Mouse (Mus musculus) embryonic facial prominence, embryonic 13.5 days (tissue): ENCODE results near the gene Arhgef3. TPM values are rescaled to one million over a fixed set of nuclear protein-coding genes. Genes with fewer than 3 reads are reported as not detected.

Source experiments
- ATAC-seq: fragments of 200-750 bp; cut with Nextera tagmentation; 2 replicates; pipeline ENCODE4 v1.8.0; 2017; ENCODE audit warnings: low read depth; ENCODE audit not compliant: insufficient number of reproducible peaks, insufficient read depth, low FRiP score, low TSS enrichment
- H3K27ac ChIP-seq: fragments of 300-500 bp; sonication (generic); 2 replicates; pipeline ENCODE4 v1.5.1; 2015; ENCODE audit warnings: moderate library complexity, mild to moderate bottlenecking, inconsistent platforms
- H3K27me3 ChIP-seq: fragments of 300-500 bp; sonication (generic); 2 replicates; pipeline ENCODE4 v1.6.1; 2015; ENCODE audit warnings: mild to moderate bottlenecking, inconsistent platforms
- H3K36me3 ChIP-seq: fragments of 300-500 bp; sonication (generic); 2 replicates; pipeline ENCODE4 v1.6.1; 2015; ENCODE audit warnings: mild to moderate bottlenecking, inconsistent platforms
- H3K4me1 ChIP-seq: fragments of 300-500 bp; sonication (generic); 2 replicates; pipeline ENCODE4 v1.6.1; 2015; ENCODE audit warnings: inconsistent platforms
- H3K4me2 ChIP-seq: fragments of 300-500 bp; sonication (generic); 2 replicates; pipeline ENCODE4 v1.6.1; 2015; ENCODE audit warnings: moderate library complexity, mild to moderate bottlenecking, inconsistent platforms
- H3K4me3 ChIP-seq: fragments of 300-500 bp; sonication (generic); 2 replicates; pipeline ENCODE4 v1.5.1; 2015; ENCODE audit warnings: mild to moderate bottlenecking, inconsistent platforms
- H3K9ac ChIP-seq: fragments of 300-500 bp; sonication (generic); 2 replicates; pipeline ENCODE4 v1.6.1; 2015; ENCODE audit warnings: mild to moderate bottlenecking, inconsistent platforms
- H3K9me3 ChIP-seq: fragments of 300-500 bp; sonication (generic); 2 replicates; pipeline ENCODE4 v1.6.1; 2016; ENCODE audit warnings: inconsistent platforms
- WGBS: fragments of 180-500 bp; shearing (Covaris S2); methylation state at CpG from one replicate; pipeline ENCODE4 v1.1.7; 2015; ENCODE audit warnings: mixed read lengths; 5-methylcytosine and 5-hydroxymethylcytosine counted together
- polyA plus RNA-seq: library from polyadenylated mRNA; unstranded; fragments of >200 nt; fragmentation: Nextera tagmentation; extraction: Ambion mirVana; gene quantifications from 2 replicates; pipeline ENCODE4 v1.2.1, GENCODE M21; 2015

The Arhgef3 gene
- polyA plus RNA-seq, 1 experiment from 2014 or later, result 12.8 TPM

DNA sequence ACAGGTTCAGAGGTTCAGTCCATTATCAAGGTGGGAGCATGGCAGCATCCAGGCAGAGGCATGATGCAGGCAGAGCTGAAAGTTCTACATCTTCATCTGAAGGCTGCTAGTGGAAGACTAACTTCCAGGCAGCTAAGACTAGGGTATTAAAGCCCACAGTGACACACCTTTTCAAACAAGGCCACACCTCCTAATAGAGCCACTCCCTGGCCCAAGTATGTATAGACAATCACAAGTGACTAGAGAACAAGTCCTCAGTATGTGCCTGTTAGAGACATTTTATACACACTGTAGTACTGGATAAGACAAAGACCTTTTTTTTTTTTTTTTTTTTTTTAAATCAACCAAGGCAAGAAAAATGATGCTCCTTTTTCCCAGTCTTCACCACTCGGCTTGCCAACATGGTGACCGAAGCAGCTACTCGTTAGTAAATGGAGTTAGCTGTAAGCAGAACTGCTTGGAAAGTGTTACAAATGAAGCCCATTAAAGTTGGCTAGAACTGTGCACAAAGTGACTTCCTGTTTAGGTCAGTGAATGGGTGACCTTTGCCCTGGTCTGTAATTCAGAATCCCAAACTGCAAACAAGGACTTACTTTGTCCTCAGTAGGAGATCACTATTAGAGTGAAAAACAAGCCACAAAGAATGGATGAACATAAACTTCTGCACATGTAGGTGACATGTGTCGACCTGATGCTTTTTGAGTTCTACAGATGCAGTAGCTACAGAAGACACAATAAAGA lies 229.7 kb downstream of the Arhgef3 start:
- Histone ChIP-seq H3K4me1 (no peaks in the 10 kb centered on the region), H3K9me3 (no peaks in the 10 kb centered on the region), H3K4me3 (no peak overlapping the region), H3K27ac (no peak overlapping the region), H3K9ac (no peak overlapping the region), H3K36me3 (no peaks in the 10 kb centered on the region), H3K27me3 (no peaks in the 10 kb centered on the region), H3K4me2 (no peak overlapping the region)
- no peak for ATAC-seq
- WGBS, result 34% methylated on average over 4 of the region's 4 CpGs

DNA sequence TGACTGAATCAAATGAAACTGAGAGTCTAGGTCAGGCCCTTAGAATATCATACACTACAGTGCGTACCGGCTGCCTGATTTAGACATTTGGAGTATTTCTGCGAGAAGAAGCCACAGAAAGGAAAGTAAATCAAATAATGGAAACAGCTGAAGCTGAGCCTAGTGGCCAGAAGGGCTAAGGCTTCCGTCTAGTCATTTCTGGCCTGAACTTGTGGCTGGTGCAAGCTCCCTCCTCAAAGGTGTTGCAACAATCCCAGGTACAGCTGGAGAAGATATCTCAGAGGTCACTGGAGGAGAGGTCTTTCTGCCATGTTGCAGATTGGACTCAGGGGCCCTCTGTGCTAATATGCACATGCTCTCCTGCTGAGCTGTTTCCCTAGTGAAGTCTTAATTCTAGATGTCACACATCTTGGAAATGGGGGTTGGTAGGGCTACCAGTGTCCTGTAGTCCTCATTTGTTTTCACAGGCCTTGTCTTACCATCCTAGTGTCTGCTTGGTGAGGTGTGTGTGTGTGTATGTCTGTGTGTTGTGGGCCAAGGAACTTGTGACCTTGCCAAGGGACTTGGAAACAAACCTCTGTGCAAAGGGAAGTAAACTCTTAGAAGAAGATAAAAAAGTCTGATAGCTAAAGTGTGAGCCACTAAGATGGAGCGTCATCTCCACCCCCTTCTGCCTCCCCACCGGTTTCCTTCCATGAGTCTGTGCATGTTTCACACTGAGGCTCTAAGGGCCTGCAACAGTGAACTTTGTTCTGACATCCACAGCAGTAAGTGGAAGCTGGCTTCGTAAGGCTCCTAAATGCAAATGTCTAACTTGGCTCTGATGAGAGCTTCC lies 230.6 kb downstream of the Arhgef3 start:
- H3K4me1 ChIP-seq, result peaks cover 8% of the 10 kb centered on the region
- no peaks in the 10 kb centered on the region for H3K36me3 ChIP-seq
- H3K9ac ChIP-seq, result no peak overlapping the region
- H3K27ac ChIP-seq, result no peak overlapping the region
- H3K27me3 ChIP-seq, result no peaks in the 10 kb centered on the region
- H3K4me3 ChIP-seq, result no peak overlapping the region
- ATAC-seq, result no peak
- 77% methylated on average over 7 of the region's 7 CpGs for WGBS
- no peaks in the 10 kb centered on the region for H3K9me3 ChIP-seq
- no peak overlapping the region for H3K4me2 ChIP-seq

DNA sequence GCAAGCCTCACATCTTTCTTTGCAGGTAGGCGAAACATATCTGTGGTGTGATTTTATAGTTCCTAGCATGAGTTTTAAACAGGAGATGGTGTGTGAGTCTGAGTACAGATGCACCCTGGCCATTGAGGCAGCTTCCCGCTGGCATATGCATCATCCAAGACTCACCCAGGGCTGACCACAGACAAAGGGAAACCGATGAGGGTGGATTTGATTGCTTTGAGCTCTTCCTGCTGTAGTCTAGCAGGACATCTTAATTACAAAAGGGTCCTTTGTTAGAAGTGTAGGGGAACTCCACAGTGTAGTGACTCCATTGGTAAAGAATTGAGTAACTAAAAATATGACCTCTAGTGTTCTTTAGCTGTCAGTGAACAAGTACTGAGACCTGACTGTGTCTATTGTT lies 232.5 kb downstream of the Arhgef3 start:
- no peak overlapping the region for H3K9ac ChIP-seq
- H3K36me3 ChIP-seq, result no peaks in the 10 kb centered on the region
- 53% methylated on average over 3 of the region's 3 CpGs for WGBS
- ATAC-seq, result no peak
- no peaks in the 10 kb centered on the region for H3K27me3 ChIP-seq
- no peak overlapping the region for H3K4me2 ChIP-seq
- peaks cover 28% of the 10 kb centered on the region for H3K4me1 ChIP-seq
- H3K9me3 ChIP-seq, result no peaks in the 10 kb centered on the region
- H3K27ac ChIP-seq, result no peak overlapping the region
- H3K4me3 ChIP-seq, result no peak overlapping the region

DNA sequence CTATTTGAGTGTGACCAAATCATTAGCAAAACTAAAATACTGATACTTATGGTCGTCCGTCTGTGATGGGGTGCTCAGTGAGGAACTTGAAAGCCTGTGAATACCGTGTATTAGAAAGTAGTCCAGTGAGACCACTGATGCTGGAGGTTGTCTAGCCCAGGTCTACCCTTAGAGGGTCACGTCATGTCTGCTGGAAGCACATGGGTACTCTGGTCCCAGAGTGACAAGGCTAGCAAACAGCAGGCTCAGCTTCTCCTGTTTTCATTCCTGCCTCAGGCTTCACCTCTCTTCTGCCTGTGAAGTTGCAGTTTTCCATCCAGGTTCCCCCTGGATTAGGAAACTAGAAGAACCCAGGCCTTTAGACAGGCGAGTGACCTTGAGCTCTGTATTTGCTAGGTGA lies 233.0 kb downstream of the Arhgef3 start:
- no peak for ATAC-seq
- Histone ChIP-seq H3K9me3 (no peaks in the 10 kb centered on the region), H3K9ac (no peak overlapping the region), H3K4me1 (peaks cover 32% of the 10 kb centered on the region), H3K27ac (no peak overlapping the region), H3K4me3 (no peak overlapping the region), H3K27me3 (no peaks in the 10 kb centered on the region), H3K36me3 (no peaks in the 10 kb centered on the region), H3K4me2 (no peak overlapping the region)
- WGBS, result 72% methylated on average over 5 of the region's 5 CpGs

DNA sequence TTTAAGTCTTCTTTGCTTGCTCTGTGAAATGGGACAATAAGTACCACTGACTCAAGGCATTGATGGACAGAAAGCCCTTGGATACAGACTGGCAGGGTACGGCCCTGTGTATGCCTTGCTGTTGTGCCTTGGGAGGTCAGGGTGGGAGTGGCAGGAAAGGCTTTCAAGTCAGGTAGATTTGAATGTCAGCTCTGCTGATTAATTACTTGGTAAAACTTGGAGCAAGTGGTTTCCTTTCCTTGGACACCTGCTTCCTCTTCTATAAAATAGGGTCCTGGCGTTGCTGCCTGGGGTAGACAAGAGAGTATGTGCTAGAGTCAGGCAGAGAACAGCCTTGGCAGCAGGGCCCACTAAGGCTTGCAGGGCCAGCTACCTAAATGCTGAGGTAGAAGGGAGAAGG lies 233.4 kb downstream of the Arhgef3 start:
- no peak for ATAC-seq
- H3K9ac ChIP-seq, result no peak overlapping the region
- no peaks in the 10 kb centered on the region for H3K9me3 ChIP-seq
- H3K36me3 ChIP-seq, result no peaks in the 10 kb centered on the region
- H3K4me1 ChIP-seq, result peaks cover 37% of the 10 kb centered on the region
- no peaks in the 10 kb centered on the region for H3K27me3 ChIP-seq
- H3K4me2 ChIP-seq, result no peak overlapping the region
- no peak overlapping the region for H3K4me3 ChIP-seq
- no peak overlapping the region for H3K27ac ChIP-seq
- WGBS, result 80% methylated on average over 2 of the region's 2 CpGs

DNA sequence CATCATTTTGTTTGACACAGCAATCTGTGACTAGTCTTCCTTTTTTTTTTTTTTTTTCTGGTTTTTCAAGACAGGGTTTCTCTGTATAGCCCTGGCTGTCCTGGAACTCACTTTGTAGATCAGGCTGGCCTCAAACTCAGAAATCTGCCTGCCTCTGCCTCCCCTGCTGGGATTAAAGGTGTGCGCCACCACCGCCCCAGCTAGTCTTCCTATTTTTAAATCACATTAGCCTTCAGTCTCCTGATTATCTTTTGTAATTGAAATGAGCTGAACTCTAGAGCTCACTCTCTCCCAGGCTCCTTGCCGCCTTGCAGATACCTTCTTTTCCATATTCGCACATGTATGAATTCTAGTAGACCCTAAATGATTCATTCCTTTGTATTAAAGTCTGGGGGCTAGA lies 234.0 kb downstream of the Arhgef3 start:
- Histone ChIP-seq H3K9ac (no peak overlapping the region), H3K4me2 (no peak overlapping the region), H3K4me1 (peaks cover 39% of the 10 kb centered on the region), H3K36me3 (no peaks in the 10 kb centered on the region), H3K9me3 (no peaks in the 10 kb centered on the region), H3K4me3 (no peak overlapping the region), H3K27me3 (no peaks in the 10 kb centered on the region), H3K27ac (no peak overlapping the region)
- ATAC-seq, result no peak
- 94% methylated on average over 4 of the region's 4 CpGs for WGBS

DNA sequence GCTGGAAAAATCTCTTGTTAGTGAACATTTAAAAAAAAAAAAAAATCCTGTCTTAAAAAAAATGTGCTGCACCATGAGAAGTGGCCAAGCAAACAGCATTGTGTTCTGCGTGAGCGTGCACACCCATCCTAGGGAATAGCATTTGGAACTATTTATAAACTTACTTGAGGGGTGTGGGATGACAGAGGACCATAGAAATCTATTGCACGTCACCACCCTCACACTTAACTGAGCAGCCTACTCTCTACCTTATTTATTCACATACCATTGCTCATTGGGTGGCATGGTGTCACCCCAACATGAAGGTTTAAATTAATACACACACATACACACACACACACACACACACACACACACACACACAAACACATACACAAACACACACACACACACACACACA lies 234.4 kb downstream of the Arhgef3 start:
- no peak for ATAC-seq
- 88% methylated on average over 3 of the region's 3 CpGs for WGBS
- peaks cover 39% of the 10 kb centered on the region for H3K4me1 ChIP-seq

DNA sequence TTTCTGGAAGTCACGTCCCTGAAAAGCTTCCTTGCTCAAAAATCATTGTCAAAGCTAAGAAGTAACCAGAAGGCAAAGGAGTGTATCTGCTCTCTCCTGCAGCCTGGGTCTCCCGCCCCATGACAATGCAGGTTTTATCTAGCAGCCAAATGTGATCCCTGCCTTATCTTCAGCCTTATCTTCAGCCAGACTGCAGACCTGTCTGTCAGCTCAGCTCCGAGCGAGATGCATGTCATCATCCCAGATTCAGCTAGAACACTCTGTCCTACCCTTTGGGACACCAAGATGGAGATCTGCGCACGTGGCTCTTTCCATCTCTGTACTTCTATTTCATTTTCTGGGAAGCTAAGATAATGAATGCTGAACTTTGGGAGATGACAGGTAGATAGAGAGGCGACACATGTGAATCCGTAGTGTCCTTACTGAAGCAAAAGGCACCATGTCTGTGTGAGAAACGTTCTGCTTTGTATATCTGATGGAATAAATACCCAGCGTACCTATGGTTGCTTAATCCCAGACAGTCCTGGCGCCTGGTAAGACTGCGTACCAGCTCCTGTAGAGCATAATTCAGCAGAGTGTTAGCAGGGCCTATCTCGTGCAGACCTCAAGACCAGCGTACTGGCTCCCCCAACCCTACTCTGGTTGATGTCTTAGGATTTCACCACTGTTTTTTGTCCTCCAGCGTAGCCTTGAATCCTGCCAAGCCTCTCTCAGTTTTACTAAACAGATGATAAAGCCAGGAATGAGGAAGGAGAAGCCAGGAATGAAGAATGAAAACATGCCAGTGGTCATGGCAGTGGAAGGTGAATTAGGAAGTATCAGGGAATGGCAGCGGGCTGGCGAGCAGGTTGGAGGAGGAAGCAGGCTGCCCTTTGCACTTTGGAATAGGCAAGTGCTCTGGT lies 235.4 kb downstream of the Arhgef3 start:
- Histone ChIP-seq H3K4me1 (peaks cover 41% of the 10 kb centered on the region), H3K4me2 (no peak overlapping the region), H3K27me3 (no peaks in the 10 kb centered on the region), H3K27ac (peak overlapping the region; percentile 87; the same call in 1 of the 2 replicates), H3K9ac (no peak overlapping the region), H3K36me3 (no peaks in the 10 kb centered on the region), H3K4me3 (no peak overlapping the region), H3K9me3 (no peaks in the 10 kb centered on the region)
- ATAC-seq, result no peak
- 83% methylated on average over 17 of the region's 17 CpGs for WGBS

More for the DNA sequence above, 234.4 kb downstream of the Arhgef3 start:
- Histone ChIP-seq H3K9me3 (no peaks in the 10 kb centered on the region), H3K4me3 (no peak overlapping the region), H3K27ac (no peak overlapping the region), H3K9ac (no peak overlapping the region), H3K4me2 (no peak overlapping the region), H3K36me3 (no peaks in the 10 kb centered on the region), H3K27me3 (no peaks in the 10 kb centered on the region)

DNA sequence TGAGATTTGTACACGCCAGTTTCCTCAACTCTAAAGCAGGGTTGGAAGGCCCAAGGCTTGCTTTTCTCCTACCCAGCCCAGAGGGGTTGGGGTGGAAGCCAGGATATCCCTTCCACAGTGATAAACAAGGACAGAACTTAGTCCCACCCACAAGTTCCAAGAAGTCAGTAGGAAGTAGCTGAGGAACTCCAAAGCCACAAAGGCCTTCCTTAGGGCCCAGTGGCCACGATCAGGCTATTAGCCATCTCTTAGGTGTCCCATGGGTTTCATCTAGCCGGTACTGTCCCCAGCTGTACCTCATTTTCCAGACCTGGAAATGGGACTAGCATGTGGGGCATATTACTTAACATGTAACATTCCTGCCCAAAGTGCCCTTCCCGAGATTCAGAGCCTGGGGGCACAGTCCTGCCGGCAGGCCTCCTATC lies 236.4 kb downstream of the Arhgef3 start:
- no peak for ATAC-seq
- H3K9me3 ChIP-seq, result no peaks in the 10 kb centered on the region
- peaks cover 50% of the 10 kb centered on the region for H3K4me1 ChIP-seq
- H3K27ac ChIP-seq, result peak overlapping the region; percentile 87
- H3K9ac ChIP-seq, result no peak overlapping the region
- H3K4me2 ChIP-seq, result no peak overlapping the region
- no peaks in the 10 kb centered on the region for H3K36me3 ChIP-seq
- H3K27me3 ChIP-seq, result no peaks in the 10 kb centered on the region
- H3K4me3 ChIP-seq, result no peak overlapping the region
- 27% methylated on average over 5 of the region's 5 CpGs for WGBS

DNA sequence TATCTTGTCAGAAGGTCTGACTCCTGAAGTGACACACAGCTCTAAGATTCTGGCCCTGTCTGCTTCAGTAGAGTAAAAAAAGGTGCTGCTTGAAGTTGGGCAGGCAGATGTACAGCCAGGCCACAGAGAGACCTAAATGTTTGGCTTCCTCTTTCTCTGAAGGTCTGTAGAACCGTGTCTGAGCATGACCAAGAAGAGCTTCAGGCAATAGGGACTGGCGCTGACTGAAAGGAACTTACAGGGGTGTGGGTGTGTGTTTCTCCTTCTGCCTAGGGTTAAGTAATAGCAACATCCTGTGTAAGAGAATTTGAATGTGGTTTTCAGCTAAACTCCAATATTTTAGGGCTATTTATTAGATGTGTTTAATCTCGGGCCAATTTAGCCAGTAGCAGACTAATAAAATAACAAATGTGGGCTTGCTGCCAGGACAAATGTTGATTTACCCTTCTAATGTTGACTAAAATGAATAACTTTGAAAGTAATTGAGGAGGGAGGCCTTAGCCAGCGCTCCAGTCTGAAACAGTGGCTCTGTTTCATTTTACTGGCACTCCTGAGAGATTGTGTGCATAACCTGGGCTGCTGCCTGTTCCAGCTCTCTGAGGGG lies 236.9 kb downstream of the Arhgef3 start:
- Histone ChIP-seq H3K4me2 (no peak overlapping the region), H3K27me3 (no peaks in the 10 kb centered on the region), H3K27ac (peak overlapping the region; percentile 87), H3K4me1 (peaks cover 52% of the 10 kb centered on the region), H3K9me3 (no peaks in the 10 kb centered on the region), H3K9ac (no peak overlapping the region), H3K36me3 (no peaks in the 10 kb centered on the region), H3K4me3 (no peak overlapping the region)
- peak; percentile 77 for ATAC-seq
- 26% methylated on average over 4 of the region's 4 CpGs for WGBS

DNA sequence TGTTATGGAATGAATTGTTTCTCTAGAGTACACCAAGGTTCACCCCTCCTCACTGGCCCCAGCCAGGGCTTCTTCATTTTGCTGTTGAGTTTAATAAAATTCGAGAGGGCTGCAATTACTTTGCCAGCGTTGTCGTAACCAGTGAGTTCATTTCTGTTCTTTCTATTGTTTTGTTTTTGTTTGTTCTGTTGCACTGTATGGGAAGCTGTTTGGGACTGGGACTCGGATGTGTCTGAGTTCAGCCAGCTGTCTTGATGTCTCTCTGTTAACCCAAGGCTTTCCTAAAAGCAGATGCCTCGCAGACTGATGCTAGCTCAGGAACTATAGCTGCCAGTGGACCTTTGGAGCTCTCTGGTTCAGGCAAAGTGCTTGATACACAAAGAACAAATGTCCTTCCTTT lies 237.8 kb downstream of the Arhgef3 start:
- H3K9ac ChIP-seq, result no peak overlapping the region
- no peaks in the 10 kb centered on the region for H3K27me3 ChIP-seq
- H3K4me2 ChIP-seq, result no peak overlapping the region
- no peaks in the 10 kb centered on the region for H3K9me3 ChIP-seq
- H3K36me3 ChIP-seq, result no peaks in the 10 kb centered on the region
- 67% methylated on average over 5 of the region's 5 CpGs for WGBS
- H3K27ac ChIP-seq, result peak overlapping the region; percentile 44; the same call in 1 of the 2 replicates
- peaks cover 52% of the 10 kb centered on the region for H3K4me1 ChIP-seq
- ATAC-seq, result no peak
- H3K4me3 ChIP-seq, result no peak overlapping the region
